Mouse (Mus musculus): ENCODE measurements at regions not wholly inside any gene's neighbourhood (a gene's known extent, or its start where the extent isn't known, plus 50 kb on each side); places are given as distances from the start of the nearest gene placed in this dataset.

DNA sequence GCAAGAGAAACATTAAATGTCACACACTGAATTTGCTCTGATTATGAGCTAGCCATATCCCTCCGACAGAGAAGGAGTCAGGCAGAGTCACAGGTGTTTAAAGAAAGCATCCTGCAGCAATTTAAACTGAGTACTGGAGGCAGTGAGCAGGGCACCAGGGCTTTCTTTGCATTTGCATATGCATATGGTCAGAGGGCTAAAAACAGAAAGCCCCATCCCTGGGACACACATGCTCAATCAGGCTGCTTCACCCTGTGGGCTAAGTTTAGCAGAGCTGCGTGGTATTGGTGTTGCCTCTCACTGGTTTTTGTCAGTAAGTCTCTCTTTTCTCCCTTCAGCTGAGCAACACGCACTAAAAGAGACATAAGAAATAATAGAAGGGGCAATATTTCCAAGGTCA is 289.9 kb upstream of the Rps6ka3 start:
- DNase-seq, result no peak

DNA sequence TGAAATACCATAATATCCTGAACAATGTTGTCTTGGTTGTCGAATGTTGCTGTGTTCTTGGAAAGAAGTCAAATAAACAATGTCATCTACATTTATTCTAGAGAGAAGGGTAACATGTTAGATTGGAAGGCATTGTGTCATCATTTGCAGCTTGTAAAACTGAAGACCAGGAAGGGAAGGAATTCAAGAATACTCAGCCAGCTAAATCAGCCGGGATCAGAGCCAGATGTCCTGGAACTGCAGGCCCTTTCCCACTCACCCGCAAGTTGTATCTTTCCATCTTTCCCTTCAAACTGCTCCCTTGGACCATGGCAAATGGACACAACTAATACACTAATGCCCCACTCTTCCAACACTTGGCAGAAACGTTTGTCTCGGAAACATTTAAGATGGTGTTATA is 288.7 kb upstream of the Rps6ka3 start:
- DNase-seq, result no peak

DNA sequence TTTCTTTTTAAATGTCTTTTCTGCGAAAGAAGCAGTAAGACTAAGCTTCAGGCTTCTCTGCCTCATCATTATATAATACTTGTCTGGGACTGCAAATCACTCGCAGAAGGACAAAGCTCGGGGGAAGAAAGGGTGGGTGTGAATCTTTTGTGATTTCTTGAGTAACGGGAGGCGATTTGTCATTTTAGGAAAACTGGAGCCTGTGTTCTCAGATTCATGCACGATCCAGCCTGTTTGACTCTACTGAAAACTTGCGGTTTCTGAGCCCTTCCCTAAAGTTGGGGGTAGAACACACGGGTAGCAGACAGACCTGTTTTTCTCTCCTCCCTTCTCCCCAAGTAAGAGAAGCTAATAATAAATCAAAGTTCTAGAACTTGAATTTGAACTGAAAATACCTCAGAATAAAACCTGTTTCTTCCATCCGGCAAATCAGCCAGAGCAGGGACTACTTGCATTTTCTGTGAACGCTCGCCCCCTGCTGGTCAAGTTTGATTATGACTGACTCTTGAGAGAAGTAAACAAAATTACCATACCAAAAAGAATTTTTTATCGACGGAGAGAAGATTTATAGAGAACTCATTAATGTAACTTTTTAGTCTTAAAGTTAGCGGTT is 288.2 kb upstream of the Rps6ka3 start:
- peak; percentile 46 to 76 for DNase-seq

DNA sequence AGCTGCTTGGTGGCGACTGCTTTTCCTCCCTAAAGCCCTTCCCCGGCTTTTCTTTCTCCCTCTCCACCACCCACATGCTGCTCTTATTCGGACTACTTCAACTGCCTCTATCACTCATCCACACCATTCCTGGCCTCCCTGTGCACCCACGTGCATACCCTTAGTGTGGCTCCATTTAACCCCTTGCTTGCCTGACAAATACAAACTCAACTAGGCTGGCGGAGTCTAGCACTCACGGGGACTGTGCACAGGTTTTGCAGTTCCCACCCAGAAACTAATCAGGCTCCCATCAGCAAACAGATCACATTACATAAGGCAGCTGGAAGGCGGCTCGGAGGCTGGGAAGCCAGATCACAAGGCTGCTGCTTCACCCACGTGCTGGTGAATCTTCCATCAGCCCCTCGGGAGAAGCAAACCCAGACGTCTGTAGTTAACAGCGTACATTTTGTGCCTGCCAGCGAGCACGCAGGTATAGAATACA is 287.0 kb upstream of the Rps6ka3 start:
- peak in 1 of 2 experiments; percentile 67 for DNase-seq

DNA sequence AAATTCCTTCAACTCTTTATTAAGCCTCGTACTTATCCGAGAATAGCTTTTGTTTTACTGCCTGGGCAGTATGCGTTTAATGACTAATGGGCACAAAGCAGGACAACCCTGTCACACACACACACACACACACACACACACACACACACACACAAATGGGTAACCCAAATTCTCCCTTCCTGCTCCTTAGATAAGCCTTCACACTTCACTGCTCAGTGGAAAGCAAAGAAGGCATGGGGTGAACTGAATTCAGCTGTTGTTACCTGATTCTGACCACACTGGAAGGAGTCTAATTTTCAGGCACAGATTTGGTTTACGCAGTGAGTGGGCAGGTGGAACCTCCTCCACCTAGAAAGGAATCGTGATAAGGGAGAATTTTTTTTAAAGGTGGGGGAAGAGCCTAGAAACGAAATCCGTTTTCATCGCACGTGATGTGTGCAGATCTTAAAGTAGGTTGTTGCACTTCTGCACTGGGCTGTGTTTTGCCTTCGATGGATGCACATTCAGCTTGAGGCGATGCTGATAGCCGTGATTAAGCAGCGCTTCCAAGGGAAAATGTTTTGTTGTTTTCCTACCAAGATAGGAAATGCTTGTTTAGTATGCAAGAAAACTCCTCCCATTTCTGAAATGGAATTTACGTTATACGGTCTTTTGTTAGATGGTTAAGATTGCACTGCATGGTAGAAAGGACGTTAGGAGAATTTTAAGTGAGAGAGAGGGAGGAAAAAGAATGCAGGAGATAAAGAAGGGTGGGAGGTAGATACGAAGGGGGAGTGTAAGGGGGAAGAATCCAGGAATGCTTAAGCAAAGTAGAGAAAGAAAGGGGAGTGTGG is 286.2 kb upstream of the Rps6ka3 start:
- DNase-seq, result no peak

DNA sequence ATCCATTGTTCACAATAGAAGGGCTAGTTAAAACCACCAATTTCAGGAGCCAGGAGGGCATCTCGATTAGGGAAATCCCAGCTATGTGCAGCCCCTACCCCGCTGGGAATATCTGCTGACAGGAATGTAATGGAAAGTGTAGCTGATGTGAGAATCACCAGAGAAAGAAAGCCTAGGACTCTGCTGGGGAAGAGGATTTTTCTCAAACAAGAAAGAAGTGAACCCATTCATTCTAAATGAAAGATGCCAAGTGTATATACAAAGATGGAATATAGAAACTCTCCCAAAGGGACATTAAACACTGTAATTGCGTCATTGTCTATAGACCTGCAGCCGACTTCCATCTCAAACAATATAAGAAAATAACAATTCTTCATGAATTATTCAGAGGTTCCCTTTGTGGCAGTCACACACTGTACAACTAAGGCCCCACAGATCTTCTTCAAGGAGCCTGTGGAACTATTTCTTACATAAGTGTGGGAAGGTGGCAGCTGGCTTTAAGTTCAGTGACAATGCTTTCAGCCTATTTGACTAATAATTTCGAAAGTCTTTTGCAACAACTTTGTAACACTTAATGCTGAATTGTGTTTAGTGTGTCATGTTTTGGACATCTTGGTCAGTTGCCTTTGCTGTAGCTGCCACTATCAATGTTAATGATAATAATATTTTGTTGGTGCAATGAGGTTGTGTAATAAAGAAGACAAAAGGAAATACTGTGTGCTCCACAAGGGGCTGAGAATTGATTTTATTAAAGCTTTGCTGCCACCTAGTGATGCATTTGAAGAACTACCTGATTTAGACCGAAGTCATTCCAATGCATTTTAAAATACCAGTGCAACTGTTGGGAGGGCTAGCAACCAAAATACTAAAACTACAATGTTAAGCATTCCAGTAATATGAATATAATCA is 285.4 kb upstream of the Rps6ka3 start:
- DNase-seq, result no peak

DNA sequence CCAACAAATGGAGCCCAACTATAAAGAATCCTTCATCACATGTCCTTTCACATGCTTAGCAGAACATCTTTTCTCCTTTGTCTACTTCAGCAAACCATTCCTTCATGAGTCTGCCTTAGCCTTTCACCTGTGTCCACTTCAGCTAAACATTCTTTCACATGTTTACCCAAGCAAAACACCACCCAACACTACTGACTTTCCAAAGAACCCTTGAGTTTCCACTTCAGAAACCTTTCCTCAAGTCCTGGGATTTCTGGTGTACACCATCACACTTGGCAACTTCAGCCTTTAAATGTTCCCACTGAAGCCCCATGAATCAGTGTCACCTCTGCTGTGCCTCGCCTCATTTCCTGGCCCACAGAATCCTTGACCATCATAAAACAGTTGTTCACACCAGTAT is 278.2 kb upstream of the Rps6ka3 start:
- DNase-seq, result no peak

DNA sequence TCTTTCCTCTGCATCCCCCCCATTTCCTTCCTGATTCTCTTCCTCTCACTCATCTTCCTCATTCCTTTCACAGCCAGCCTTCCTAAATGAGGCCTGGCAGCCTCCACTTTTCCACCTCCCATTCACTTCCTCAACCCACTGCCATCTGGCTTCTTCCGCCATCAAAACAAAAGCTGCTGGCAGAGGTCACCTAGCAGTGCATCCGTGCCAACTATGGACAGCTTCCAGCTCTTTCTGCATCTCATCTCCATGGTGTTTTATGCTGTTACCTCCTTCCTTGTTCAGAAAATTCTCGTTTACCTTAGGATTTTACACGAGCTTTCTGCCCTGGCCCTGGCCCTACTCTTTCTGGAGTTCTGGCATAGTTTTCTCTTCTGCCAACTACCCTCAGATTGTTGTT is 262.9 kb upstream of the Rps6ka3 start:
- DNase-seq, result no peak

DNA sequence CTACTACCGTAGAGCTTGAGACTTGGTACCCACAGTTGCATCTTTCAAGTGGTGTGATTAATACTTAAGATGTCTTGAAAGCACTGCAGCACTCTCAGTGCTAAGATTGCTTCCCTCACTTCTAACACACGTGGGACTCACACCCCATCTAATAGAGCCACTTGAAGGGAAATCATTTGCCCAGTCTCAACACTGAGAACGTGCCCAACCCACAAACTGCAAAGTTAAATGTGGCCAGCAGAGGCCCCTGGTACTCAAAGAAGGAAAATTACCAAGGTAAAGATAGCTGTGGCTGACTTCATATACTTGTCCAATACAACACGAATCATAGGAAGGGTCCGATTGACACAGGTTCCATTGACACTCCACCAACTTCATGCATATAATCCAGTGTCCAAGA is 238.4 kb upstream of the Rps6ka3 start:
- peak in 1 of 2 experiments; percentile 2 for DNase-seq

DNA sequence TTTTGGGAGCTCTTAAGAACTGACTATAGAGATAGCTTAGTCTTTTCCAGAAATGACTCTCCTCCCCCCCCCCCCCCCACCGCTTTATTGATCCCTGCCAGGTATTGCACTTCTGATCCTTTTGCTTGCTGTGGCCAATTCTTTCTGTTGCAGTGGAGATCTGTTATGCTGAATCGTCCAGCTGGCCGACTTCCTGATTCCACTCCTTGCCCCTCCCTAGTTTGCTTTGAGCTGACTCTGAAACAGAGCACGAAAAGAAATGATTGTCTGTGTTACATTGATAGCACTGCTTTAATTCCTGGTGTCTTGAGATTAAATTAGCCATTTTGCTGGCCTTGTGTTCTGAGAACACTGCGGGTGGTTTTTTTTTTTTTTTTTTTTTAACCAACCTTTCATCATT is 233.5 kb upstream of the Rps6ka3 start:
- no peak for DNase-seq

DNA sequence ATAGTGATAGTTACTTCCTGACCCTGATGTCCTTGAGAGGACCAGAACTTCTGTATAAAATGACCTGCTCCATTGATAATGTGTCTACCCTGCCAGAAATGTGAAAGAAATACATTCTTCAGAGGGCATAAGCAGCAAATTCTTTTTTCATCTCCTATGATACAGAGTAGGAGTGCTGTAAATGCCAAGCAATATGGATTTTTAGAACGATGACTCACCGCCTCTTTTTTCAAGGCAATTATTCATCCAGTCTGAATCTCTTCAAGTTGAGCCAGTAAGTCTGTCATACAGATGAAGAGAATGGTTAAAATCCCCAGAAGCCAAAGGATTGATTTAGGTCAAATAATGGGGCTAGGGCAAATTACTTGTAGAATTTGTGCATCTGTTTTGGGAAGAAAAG is 225.4 kb upstream of the Rps6ka3 start:
- DNase-seq, result no peak

DNA sequence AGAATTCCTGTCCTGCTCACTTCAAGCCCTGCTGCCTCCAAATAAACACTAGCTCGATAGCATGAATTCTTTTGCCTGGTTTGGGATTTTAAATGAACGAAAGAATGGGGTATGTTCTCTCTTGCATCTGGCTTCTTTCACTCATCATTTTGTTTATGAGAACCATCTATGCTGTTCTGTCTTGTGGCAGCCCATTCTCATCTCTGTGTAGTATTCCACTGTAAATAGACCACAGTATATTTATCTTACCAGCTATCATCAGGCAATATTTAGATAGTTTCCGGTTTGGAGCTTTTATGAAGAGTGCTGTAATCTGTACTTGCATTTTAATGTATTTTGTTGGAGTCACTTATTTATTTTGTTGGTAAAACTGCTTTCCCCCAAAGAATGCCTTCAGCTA is 222.4 kb upstream of the Rps6ka3 start:
- no peak for DNase-seq

DNA sequence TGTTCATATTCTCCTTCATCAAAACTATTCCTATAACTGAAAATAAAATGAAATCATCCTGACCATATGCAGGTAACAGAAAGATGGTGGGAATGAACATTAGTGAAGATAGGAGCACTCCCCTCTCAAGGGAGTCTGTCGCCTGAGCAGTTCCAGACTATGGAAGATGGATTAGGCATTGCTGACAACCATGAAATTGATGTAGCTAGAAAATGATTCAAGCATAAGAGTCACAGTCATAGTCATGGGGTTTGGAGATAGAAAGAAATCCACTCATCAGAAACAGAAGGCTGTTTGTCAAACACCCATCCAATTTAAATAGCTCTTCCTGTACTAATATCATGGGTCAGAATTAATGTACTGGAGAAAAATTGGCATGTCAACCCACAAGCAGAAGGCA is 191.2 kb upstream of the Rps6ka3 start:
- no peak for DNase-seq

DNA sequence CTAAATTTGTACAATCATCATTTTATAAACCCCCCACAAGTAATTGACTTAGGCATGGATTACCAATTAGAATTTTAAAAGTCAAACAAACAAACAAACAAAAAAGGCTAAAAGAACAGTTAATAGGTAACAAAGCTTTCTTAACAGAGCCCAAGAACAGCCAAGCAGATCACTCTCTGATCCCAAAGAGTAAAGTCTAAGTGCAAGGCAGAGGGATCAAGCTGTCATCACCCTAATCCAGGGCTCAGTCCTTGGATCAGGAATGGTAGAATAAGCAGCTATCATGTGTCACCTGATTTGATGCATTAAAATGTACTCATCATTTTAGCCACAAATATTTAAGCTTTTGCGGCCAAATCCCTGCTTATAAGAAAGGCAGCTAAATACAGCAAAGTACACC is 183.8 kb upstream of the Rps6ka3 start:
- DNase-seq, result no peak

DNA sequence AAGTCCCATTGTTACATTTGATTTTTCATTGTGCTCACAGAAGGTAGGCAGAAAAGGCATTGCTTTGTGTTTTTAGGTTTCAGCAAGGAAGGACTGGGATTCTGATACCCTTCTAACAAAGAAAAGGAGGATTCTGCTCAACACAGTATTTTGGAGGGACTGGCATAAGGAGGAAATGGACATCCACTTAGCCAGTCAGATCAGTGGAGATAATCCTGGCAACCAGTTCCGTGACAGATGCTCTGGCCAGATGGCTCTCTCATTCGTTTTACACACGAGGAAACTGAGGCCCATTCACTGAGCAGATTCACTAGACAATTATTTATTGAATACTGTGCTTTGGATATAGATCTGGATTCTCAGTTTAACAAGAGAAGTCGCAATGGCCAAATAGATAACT is 178.2 kb upstream of the Rps6ka3 start:
- DNase-seq, result peak in 1 of 2 experiments; percentile 1

DNA sequence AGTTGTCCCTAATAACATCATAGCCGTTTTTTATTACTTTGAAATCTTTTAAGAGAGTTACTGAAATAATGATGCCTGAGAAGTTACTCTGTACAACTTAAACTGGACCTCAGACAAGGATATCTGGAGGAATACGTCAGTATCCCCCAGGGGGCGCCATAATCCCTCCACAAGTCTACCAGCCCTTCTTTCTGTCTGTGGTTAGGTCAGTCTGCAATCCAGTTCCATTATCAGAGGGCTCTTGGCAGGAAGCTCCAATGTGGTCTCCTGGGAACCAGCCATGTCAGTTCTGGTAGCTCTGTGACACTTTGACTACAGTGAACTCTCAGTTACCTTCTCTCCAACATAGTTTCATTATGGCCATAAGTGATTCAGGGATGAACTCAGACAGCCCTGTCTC is 166.7 kb upstream of the Rps6ka3 start:
- peak; percentile 3 to 4 for DNase-seq

DNA sequence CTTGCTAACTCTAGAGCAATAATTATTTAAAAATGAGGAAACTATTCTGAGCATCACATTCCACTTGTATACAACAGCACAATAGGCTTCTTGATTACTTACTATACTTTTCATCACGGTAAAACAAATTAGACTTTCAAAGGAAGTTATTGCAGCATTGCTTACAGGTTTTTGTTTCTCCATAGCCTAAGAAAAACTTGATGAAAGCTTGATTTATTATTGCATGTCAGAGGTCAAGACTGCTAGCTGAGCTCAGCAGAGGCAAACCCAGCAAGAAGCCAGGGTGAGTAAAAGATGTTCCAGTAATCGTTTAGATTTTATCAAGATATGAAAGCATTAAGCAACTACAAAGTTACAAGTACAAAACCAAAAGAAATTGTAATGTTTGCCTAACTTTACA is 162.2 kb upstream of the Rps6ka3 start:
- no peak for DNase-seq

DNA sequence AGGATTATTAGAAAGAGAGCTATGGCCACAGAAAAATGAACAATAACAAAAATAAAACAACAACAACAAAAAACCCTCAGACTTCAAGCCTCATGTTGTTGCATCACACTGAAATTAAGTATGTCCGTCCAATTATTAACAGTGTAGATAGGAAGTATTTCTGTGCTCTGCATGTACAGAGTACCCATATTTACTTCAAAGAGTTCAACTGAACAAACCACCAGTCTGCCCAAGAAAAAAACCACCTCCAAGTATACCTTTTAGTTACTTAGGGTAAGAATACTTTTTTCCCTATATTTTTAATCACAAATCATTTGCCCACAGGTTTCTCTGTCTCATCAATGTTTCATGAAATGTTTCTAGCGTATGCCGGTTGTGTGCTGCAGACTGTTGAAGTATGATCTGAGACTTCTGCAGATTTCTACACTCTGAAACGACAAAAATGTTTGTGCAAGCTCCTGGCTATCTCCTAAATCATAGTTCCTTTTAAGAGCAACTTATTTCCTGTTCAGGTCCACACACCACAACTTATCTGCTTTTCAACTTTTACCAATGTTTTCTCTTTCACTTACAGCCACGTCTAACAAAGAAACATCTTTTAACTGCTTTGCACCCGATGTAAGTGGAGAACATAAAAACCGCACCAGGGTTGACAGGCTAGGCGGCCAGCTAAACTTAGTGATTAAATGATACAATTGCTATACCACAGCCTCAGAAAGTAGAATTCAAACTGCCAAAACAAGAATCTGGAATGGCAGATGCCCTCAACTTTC is 154.2 kb upstream of the Rps6ka3 start:
- no peak for DNase-seq

DNA sequence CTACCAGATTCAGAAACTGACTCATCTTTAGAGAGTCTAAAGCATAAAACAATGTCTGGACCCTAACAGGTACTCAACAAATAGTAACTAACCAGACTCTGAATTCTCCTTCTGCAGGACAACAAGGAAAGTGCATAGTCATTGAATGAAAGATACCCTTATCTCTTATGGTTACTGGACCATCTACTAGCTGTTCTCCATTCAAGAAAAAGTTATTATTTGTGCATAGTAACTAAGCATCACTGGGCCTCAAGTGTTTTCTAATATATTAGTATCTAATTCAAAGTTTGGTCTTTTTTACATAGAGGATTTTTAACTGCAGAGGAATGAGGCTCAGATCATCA is 153.7 kb upstream of the Rps6ka3 start:
- DNase-seq, result no peak

DNA sequence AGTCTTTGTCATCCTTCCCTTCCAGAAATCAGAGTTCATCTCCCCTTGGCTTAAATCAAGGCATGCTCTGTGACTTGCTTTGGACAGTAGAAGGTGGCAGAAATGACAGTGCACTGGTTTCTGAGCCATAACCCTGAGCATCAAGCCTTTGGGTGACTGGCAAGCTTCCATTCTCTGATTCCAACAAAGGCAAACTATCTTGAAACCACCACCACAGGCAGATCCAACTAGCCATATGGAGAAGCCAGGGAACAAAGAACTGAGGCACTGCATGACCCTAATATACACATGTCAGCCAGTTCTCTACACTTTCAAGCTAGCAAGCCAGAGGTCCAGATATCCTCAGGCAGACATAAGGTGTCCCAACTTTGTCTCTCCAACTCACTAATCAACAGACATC is 151.2 kb upstream of the Rps6ka3 start:
- DNase-seq, result no peak

DNA sequence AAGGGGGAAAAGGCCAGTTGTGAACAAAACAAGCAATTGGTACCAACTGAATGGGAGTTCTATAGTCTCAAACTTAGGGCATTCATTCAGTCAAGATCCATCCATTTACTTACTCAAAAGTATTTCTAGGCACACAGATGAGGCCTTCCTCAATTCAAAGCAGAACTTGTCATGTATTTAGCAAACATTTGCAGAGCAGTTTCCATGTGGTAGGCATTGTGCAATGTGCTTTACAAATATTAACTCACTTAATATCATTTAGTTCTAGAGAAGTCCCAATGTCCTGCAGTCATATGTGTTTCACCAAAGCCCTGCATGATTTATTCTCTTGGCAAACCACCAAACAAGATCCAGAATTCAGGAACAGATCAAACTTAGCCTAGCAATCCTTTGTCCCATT is 148.8 kb upstream of the Rps6ka3 start:
- DNase-seq, result no peak

DNA sequence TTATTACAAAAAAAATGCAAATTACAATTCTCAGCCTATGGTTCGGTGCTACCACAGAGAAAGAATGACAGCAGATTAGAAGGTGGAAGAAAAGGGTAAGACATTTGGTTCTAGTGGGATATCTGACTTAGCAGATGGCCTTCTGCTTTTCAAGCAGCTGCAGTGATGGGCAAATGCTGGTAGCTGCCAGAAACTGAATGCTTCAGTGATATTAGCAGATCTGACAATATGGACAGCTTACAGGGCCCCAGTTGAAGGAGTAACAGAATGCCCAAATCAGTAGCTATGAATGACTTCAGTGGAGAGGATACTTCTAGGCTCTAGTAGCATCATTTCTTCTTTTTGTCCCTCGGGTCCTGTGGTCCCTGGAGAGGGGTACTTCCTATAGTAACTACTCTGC is 143.9 kb upstream of the Rps6ka3 start:
- no peak for DNase-seq

DNA sequence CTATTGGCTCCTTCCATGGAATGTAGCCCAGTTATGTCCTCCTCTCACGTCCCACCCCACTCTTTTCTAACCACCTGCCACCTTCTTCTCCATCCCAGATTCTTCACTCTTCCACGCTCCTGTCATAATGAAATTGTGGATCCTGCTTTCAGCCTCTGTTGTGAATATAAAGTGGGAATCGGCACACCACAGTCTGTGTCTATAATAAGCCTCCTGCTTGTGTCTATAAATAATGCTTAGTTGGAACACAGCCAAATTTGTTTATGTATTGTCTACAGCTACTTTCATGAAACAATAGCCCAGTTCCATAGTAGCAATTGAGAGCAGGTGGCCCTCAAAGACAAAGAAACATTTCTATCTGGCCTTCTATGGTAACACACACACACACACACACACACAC is 137.5 kb upstream of the Rps6ka3 start:
- DNase-seq, result no peak

Data from layer of hippocampus, postnatal 36 days (tissue).